Mouse (Mus musculus) cortical plate, adult 2 months (tissue): ENCODE data around the gene Ucn2.

Source experiments
- CTCF ChIP-seq: fragments of 200-500 bp; IDR thresholded peaks from 2 replicates; pipeline ENCODE4 v1.5.1; 2011; ENCODE audit warnings: mild to moderate bottlenecking, control low read depth, low read length; ENCODE audit not compliant: insufficient read depth; ENCODE audit errors: extremely low read depth
- POLR2A ChIP-seq: fragments of 200-500 bp; IDR thresholded peaks from 2 replicates; pipeline ENCODE4 v1.6.1; 2011; ENCODE audit warnings: mild to moderate bottlenecking, low read length, control low read depth; ENCODE audit not compliant: insufficient read depth; ENCODE audit errors: extremely low read depth

- no peak for TF ChIP-seq CTCF
- TF ChIP-seq POLR2A, result no peak
Observed at GRCm38 (mm10) chr9:108949231-108949966, 36.4 kb upstream of the Ucn2 start.
